Mouse (Mus musculus): ENCODE measurements around the gene Klhl28.

GRCm38 (mm10) chr12:64902506-64902905, 62.8 kb downstream of the Klhl28 start:
- TF ChIP-seq CTCF (IDR thresholded peaks at IDR 0.05; ENCODE audit: low read depth) (no peak), EP300 (optimal IDR thresholded peaks at IDR 0.05) (no peak)

Measured in stomach, postnatal 0 days (tissue).